Mouse (Mus musculus) adrenal gland, adult 2 months (tissue): ENCODE data around the gene Sppl3. TPM values are rescaled to one million over a fixed set of nuclear protein-coding genes. Genes with fewer than 3 reads are reported as not detected.
A peak's percentile ranks its signal among the peaks of the same experiment; 100 is the strongest.

Source experiments
- DNase-seq: peaks from one replicate; pipeline ENCODE4 v3.0.0; 2021
- polyA plus RNA-seq: library from polyadenylated mRNA; depleted of rRNA; stranded (reverse); fragments of >200 nt; gene quantifications from 2 replicates; pipeline ENCODE4 v1.2.3, GENCODE M21; 2012
- total RNA-seq, 2 experiments: library from RNA; stranded (reverse); gene quantifications; 2 replicates each; pipeline ENCODE4 v1.2.3; 2021

The Sppl3 gene
- total and polyA plus RNA-seq, 3 experiments = 42.3 to 68.2 (median 49.4) TPM

GRCm38 (mm10) chr5:115126578-115127312 is 115.8 kb downstream of the Sppl3 start:
- no peak for DNase-seq

- DNase-seq = no peak
Measured at GRCm38 (mm10) chr5:115127421-115128179, 116.7 kb downstream of the Sppl3 start.

GRCm38 (mm10) chr5:115129328-115129727 is 118.4 kb downstream of the Sppl3 start:
- DNase-seq = no peak

- DNase-seq = no peak
Measured at GRCm38 (mm10) chr5:115132465-115132864, 121.5 kb downstream of the Sppl3 start.

DNA sequence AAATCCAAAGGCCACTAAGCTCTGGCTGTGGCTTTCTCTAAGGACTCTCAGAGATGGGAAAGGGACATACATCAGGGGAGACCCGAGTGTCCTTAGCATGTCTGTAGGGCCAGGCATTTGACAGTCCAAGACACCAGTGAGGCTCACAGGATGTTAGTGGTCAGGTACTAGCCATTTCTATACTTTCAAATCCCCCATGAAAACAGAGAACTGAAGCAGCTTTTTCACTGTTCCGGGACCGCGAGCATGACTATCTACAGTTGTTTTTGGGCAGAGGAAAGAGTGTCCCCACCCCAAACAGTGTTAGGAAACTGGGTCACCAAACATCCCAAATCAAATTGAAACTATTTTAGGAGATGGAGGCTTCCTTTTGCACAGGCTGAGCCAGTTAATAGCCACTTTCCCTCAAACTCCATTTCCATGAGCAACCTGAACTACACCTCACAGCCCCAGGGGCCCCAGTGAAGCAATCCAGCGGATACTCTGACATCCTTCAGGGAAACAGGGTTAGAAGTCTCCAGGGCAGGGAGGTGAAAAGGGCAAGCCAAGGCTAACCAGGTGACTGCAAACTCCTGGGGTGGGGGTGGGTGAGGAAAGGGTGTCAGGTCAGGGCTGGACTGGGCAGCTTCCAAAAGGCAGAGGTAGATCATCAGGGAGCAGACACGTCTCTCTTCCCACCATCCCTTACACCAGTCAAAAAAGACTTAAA is 122.6 kb downstream of the Sppl3 start:
- DNase-seq = no peak

DNA sequence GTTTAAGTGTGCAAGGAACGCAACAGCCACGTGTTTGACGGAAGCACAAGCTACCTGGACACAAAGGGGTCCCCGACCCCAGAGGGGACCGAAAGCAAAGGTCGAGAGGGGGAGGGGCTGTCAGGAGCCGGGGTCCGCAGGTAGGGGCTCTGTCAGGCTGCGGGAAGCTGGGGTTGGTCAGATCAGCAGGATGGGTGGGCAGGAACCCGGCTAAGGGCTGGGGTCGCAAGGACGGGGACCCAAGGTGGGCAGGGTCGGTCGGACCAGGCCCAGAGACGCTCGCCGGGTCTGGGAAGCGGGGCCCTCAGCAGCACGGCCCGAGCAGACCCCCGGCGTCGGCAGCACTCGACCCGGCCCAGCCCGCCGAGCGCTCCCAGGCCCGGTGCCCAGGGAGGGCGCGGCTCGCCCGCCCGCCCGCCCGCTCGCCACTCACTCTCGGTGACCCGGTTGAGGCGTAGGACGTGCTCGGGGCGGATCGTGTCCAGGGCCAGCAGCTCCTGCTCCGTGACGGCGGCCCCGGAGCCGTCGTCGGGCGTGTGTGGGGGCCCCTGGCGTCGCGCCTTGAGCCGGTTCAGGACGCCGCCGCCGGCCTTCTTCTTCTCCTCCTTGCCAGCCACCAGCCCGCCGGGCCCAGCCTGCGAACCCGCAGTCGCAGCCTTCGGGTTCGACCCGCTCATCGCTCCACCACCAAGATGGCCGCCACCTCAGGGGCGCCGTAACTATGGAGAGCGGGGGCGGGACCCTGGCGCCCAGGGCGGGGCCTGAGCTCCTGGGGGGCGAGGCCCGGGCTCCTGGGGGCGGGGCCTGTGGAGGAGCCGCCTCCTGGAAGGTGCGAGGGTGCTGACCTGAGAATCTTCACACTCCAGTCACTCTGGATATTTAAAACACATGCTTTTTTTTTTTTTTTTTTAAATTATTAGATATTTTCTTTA is 123.6 kb downstream of the Sppl3 start, which contains the start of gene Unc119b:
Gene Unc119b, minus strand, starts transcription at position 742 of the 932 bp plus-strand sequence.
- peak; percentile 94 for DNase-seq

- DNase-seq = no peak
Measured at GRCm38 (mm10) chr5:115139124-115139523, 128.2 kb downstream of the Sppl3 start.

DNA sequence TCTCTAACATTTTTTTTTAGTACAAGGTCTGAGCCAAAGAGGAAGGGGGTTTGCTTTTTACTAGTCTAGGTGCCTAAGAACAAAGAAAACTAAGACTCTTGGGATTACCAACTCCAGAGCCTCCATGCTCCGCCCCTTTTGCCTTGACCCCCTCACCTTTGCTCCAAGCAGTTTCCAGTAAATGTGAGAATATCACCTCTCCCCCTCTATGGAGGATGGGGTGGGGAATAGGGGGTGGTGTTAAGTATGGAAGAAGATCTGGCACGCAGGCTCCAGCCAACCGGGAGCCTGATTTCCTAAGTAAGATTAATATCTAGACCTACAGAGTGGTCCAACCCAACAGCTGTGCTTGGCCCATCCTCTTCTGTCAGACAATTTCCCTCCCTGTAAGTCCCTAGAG is 129.8 kb downstream of the Sppl3 start:
- DNase-seq = no peak

DNA sequence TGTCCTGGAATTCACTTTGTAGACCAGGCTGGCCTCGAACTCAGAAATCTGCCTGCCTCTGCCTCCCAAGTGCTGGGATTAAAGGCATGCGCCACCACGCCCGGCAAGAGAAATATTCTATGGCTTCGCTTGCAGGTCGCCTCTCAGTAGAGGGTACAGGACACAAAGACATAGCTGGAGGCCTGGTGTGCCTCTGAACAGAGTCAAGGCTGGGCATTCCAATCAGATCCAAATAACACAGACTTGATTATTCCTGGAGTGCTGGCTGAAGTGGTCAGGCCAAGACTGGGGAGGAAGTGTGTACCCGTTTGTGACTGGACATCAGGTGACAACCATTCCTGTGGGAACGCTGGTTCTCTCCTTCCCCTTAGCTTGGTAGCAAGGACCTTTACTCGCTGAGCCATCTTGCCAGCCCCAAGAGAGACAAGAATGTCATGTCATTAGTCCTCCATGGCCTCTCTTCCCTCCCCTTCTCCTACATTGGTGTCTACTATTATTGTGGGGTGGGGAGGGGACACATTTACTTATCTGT is 131.3 kb downstream of the Sppl3 start:
- no peak for DNase-seq

DNA sequence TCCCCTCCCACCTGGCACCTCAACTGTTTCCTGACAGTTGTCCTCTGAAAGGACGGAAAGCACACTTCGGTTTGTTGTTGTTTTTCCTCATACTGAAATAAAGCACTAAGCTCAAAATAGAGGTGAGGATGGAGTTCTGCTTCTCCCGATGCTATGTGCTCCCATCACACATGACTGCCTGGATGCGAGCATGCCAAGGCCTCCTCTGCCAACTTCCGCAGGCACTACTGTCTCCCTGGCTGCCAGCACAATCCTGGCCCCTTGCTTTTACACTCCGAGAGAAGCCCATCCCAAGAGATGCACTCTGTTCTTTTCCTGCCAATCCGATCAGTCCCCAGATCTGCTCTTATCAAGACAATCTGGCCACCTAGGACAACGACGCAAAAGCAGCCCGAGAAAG is 132.6 kb downstream of the Sppl3 start:
- DNase-seq = no peak

DNA sequence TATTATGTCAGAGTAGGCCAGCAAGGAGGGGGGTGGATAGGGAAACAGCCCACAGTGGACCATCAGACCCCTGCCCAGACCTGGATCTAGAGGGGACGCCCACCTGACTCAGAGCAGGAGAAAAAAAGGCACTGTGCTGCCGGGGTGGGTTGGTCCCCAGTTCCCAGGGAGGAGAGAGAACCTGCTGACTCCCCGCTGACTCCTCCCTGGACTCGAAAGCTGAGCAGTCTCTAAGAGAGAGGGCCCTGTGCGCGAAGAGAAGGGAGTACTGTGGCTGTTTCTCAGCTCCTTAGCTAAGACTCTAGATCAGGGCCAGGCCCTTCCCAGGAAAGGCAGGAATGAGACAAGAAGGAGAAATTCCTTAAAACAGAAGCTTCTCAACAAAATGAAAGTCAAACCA is 133.5 kb downstream of the Sppl3 start:
- DNase-seq = no peak

- no peak for DNase-seq
Measured at GRCm38 (mm10) chr5:115145253-115145968, 134.5 kb downstream of the Sppl3 start.

DNA sequence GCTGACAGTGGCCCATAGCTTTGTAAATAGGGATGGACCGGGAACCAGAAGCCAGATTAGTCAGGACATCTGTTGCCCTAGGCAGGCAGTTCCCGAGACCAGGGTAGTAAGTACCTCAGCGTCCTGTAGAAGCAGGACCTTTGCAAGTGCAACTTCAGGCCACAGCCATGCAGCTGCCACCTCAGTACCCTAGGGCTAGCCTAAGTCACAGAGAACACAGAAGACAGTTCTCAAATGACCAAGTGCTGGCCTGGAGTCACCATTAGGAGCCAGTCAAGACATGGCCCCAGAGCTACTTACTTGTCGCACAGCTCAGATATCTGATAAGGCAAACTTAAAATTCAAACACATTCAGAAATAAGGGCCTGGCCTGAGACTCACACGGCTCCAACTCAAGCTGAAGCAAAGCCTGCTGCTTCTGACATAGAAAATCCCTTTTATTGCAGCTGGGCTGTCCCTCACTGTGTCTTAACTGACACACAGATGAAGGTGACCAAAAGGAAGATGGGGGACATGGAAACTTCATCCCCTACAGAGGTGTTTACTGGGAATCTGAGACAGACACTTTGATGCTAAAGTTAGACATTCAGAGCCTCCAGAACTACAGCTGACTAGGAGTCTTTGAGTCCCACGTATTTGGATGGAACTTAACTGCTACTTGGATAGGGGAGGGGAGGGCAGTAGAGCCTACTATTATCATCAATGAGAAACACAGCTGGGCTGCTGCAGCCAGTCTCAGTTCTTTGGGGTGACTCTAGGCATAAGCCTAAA is 135.2 kb downstream of the Sppl3 start:
- no peak for DNase-seq

DNA sequence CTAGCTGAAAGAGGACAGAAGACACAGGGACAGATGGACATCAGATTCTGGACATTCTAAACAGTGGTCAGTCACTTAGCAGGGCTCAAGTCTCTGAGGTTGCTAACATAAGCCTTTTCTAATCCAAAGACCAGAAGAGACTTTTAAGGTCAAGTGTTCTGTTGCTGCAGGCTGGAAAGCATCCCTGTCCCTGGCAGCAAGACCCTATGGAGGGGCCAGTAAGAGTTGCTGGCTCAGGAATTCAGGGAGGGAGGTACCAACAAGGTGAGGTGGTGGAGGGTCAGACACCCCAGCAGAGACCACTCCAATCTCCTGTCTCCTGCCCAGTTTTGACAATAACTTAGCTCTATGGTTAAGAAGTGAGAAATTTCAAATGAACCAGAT is 135.8 kb downstream of the Sppl3 start:
- DNase-seq = no peak

- no peak for DNase-seq
Measured at GRCm38 (mm10) chr5:115147388-115147787, 136.5 kb downstream of the Sppl3 start.

GRCm38 (mm10) chr5:115148378-115148777 is 137.4 kb downstream of the Sppl3 start:
- no peak for DNase-seq
